In genomic region chr4:119575459-119575858, GRCm38 (mm10) we compare ENCODE assay signal across 22 mouse cellular contexts. TPM values are rescaled to one million over a fixed set of nuclear protein-coding genes. Genes with fewer than 3 reads are reported as not detected.
A peak's percentile ranks its signal among the peaks of the same experiment; 100 is the strongest.
DNase-seq lines count a peak whose midpoint lies in the region; ATAC-seq and TF ChIP-seq lines count a peak whose summit lies in the region.
"Had no signal": no experiment of that assay in that cellular context is flagged by ENCODE, and none has a peak within 500 bp of the region (broad histone marks: within the 10 kb centered on the region; RNA-seq: fewer than 3 reads in every experiment).

No protein-coding gene starts in this region.

- no peaks in the 10 kb centered on the region for H3K9me3 ChIP-seq in heart, postnatal 0 days (replicated peaks; ENCODE audit: control insufficient read depth, low read length)
- H3K9me3 ChIP-seq in stomach, postnatal 0 days (ENCODE audit: control insufficient read depth, low read length): no peaks in the 10 kb centered on the region
- H3K9me3 ChIP-seq: embryonic facial prominence, embryonic 12.5 days; forebrain, embryonic 10.5 days; hindbrain, embryonic 12.5 days had no signal

- H3K4me2 ChIP-seq in heart, postnatal 0 days (ENCODE audit: low read depth, low read length): no peak overlapping the region
- H3K4me2 ChIP-seq in stomach, postnatal 0 days (replicated peaks; ENCODE audit: low read depth): no peak overlapping the region
- H3K4me2 ChIP-seq: embryonic facial prominence, embryonic 12.5 days; hindbrain, embryonic 12.5 days had no signal

- H3K27ac ChIP-seq in heart, adult 2 months: peak overlapping the region; percentile 24
- H3K27ac ChIP-seq in heart, postnatal 0 days (ENCODE audit: low read depth): peak overlapping the region; percentile 61
- no peak overlapping the region for H3K27ac ChIP-seq in stomach, postnatal 0 days (replicated peaks)
- H3K27ac ChIP-seq: embryonic facial prominence, embryonic 12.5 days; forebrain, embryonic 10.5 days; hindbrain, embryonic 12.5 days had no signal

- no peak for TF ChIP-seq POLR2A in heart, adult 2 months (IDR thresholded peaks at IDR 0.05; ENCODE audit: insufficient read depth, low read depth, low read length)

- peak; percentile 82 for ATAC-seq in heart, postnatal 0 days (ENCODE audit: insufficient read depth, low read depth)
- no peak for ATAC-seq in stomach, postnatal 0 days (ENCODE audit: low FRiP score, low TSS enrichment)
- ATAC-seq: forebrain, embryonic 14.5 days; hindbrain, embryonic 16.5 days; inflammation-experienced regulatory T-cells, adult 6 months; intestine, postnatal 0 days had no signal

- TF ChIP-seq CTCF in heart, adult 2 months (IDR thresholded peaks at IDR 0.05): no peak
- TF ChIP-seq CTCF in heart, postnatal 0 days (IDR thresholded peaks at IDR 0.05; ENCODE audit: low read depth): no peak
- no peak for TF ChIP-seq CTCF in stomach, postnatal 0 days (IDR thresholded peaks at IDR 0.05; ENCODE audit: low read depth)

- H3K36me3 ChIP-seq in heart, adult 2 months (ENCODE audit: control insufficient read depth, insufficient read depth, low read length): peaks cover 25% of the 10 kb centered on the region
- H3K36me3 ChIP-seq in heart, postnatal 0 days (replicated peaks; ENCODE audit: control insufficient read depth, insufficient read depth, low read length): no peaks in the 10 kb centered on the region
- no peaks in the 10 kb centered on the region for H3K36me3 ChIP-seq in stomach, postnatal 0 days (ENCODE audit: control insufficient read depth, insufficient read depth, low read length)

- no peaks in the 10 kb centered on the region; the same call in none of the 2 replicates for H3K79me2 ChIP-seq in heart, adult 2 months (replicated peaks; ENCODE audit: control insufficient read depth, insufficient read depth, low read length)

- DNase-seq in heart, adult 2 months: no peak
- DNase-seq in heart, postnatal 4 days: no peak
- peak; percentile 43 for DNase-seq in heart, postnatal 0 days (ENCODE audit: low spot score)
- no peak for DNase-seq in heart, adult 11 months
- DNase-seq in NIH3T3 (ENCODE audit: low read depth): peak; percentile 52
- DNase-seq in stomach, postnatal 0 days (ENCODE audit: low spot score): no peak
- DNase-seq: adrenal gland, postnatal 10 days; cerebellum, adult 11 months; cerebellum, adult 8-10 months; cerebellum, postnatal 14 days; embryo, embryonic 11 days; gastrocnemius, postnatal 36 days; heart, postnatal 36 days; kidney, adult 8-10 months had no signal

- intact Hi-C loops in heart, adult 2 months (cut with DNase I): no loop called here

- H3K4me1 ChIP-seq in heart, adult 2 months (ENCODE audit: control insufficient read depth, insufficient read depth, low read length): peaks cover 2% of the 10 kb centered on the region
- H3K4me1 ChIP-seq in heart, postnatal 0 days (ENCODE audit: control insufficient read depth, insufficient read depth): peaks cover 34% of the 10 kb centered on the region
- no peaks in the 10 kb centered on the region for H3K4me1 ChIP-seq in stomach, postnatal 0 days (replicated peaks; ENCODE audit: control insufficient read depth, insufficient read depth)
- H3K4me1 ChIP-seq: embryonic facial prominence, embryonic 12.5 days; forebrain, embryonic 10.5 days; hindbrain, embryonic 12.5 days had no signal

- H3K4me3 ChIP-seq in heart, adult 2 months: no peak overlapping the region
- no peak overlapping the region for H3K4me3 ChIP-seq in heart, postnatal 0 days (ENCODE audit: low read depth, low read length)
- no peak overlapping the region for H3K4me3 ChIP-seq in stomach, postnatal 0 days (ENCODE audit: low read depth, low read length)
- H3K4me3 ChIP-seq: embryonic facial prominence, embryonic 12.5 days; erythroblast, embryonic 14.5 days; forebrain, embryonic 10.5 days; hindbrain, embryonic 12.5 days had no signal

- H3K9ac ChIP-seq in heart, adult 2 months (ENCODE audit: low read depth, low read length): no peak overlapping the region
- no peak overlapping the region for H3K9ac ChIP-seq in heart, postnatal 0 days (replicated peaks; ENCODE audit: low read depth, low read length)
- no peak overlapping the region for H3K9ac ChIP-seq in stomach, postnatal 0 days (ENCODE audit: low read length)
- H3K9ac ChIP-seq: embryonic facial prominence, embryonic 12.5 days; hindbrain, embryonic 12.5 days had no signal

- no peak for TF ChIP-seq EP300 in heart, adult 2 months (IDR thresholded peaks at IDR 0.05; ENCODE audit: insufficient read depth, low read depth, low read length)
- no peak for TF ChIP-seq EP300 in heart, postnatal 0 days (IDR thresholded peaks at IDR 0.05; ENCODE audit: low read depth)
- TF ChIP-seq EP300 in stomach, postnatal 0 days (optimal IDR thresholded peaks at IDR 0.05): no peak

- H3K27me3 ChIP-seq in heart, adult 2 months (ENCODE audit: control insufficient read depth, insufficient read depth, low read length): no peaks in the 10 kb centered on the region
- H3K27me3 ChIP-seq in heart, postnatal 0 days (ENCODE audit: control insufficient read depth, insufficient read depth, low read length): no peaks in the 10 kb centered on the region
- H3K27me3 ChIP-seq in stomach, postnatal 0 days (ENCODE audit: control insufficient read depth, insufficient read depth, low read length): no peaks in the 10 kb centered on the region
- H3K27me3 ChIP-seq: embryonic facial prominence, embryonic 12.5 days; hindbrain, embryonic 12.5 days had no signal

- WGBS in heart, adult 2 months: 70% methylated on average over 3 of the region's 3 CpGs
- WGBS in heart, postnatal 0 days: 58% methylated on average over 3 of the region's 3 CpGs
- 70% methylated on average over 3 of the region's 3 CpGs for WGBS in stomach, postnatal 0 days

RNA-seq across cellular contexts. Expression of gene Frg2f1, which starts 36.1 kb away (rescaled TPM):
- total RNA-seq in heart, adult 2 months (2021): 1 to 10 TPM; 6.3 to 6.7 TPM
- polyA plus RNA-seq in heart, adult 2 months (2012; rRNA removed): 3.8 and 4.3 TPM in 2 replicates
- total RNA-seq in heart, postnatal 4 days (2021): 1 to 10 TPM; 7.1 to 7.5 TPM
- total RNA-seq in heart, postnatal 0 days (2014; rRNA removed; ENCODE audit: low replicate concordance): 3.6 and 6.7 TPM in 2 replicates
- polyA plus RNA-seq in heart, postnatal 0 days (2015; fragmentation: Nextera tagmentation; extraction: Ambion mirVana): 4.7 and 6.5 TPM in 2 replicates
- polyA plus RNA-seq in stomach, postnatal 0 days (2015; fragmentation: Nextera tagmentation; extraction: Ambion mirVana): 2.5 and 2.9 TPM in 2 replicates

RNA-seq across cellular contexts. Expression of gene Foxj3, which starts 38.7 kb away (rescaled TPM):
- total RNA-seq in heart, adult 2 months (2021): 10 to 100 TPM; 30.3 to 32.1 TPM
- 13.5 and 19.4 TPM in 2 replicates for polyA plus RNA-seq in heart, adult 2 months (2012; rRNA removed)
- total RNA-seq in heart, postnatal 4 days (2021): 10 to 100 TPM; 51.3 to 53.5 TPM
- total RNA-seq in heart, postnatal 0 days (2014; rRNA removed; ENCODE audit: low replicate concordance): 16.6 and 52.4 TPM in 2 replicates
- 9.8 and 10.7 TPM in 2 replicates for polyA plus RNA-seq in heart, postnatal 0 days (2015; fragmentation: Nextera tagmentation; extraction: Ambion mirVana)
- 7.4 and 7.6 TPM in 2 replicates for polyA plus RNA-seq in stomach, postnatal 0 days (2015; fragmentation: Nextera tagmentation; extraction: Ambion mirVana)

Comparison
In these comparisons a context has a peak if more than half of its experiments do, and no peak if none do; other contexts are left out.
1. DNase-seq: peak in heart, postnatal 0 days (single experiment) and NIH3T3 (single experiment); none in heart, adult 2 months (0 of 2), heart, postnatal 4 days (single experiment), heart, adult 11 months (single experiment) and stomach, postnatal 0 days (single experiment).